Mouse (Mus musculus): ENCODE measurements around the gene Amot. TPM values are rescaled to one million over a fixed set of nuclear protein-coding genes. Genes with fewer than 3 reads are reported as not detected.

The Amot gene
- polyA plus RNA-seq, 1 experiment from 2014 or later, result 15.5 TPM

GRCm38 (mm10) chrX:145477003-145477724 is 27.8 kb downstream of the Amot start:
- Histone ChIP-seq H3K36me3 (replicated peaks) (no peaks in the 10 kb centered on the region), H3K9ac (no peak overlapping the region), H3K9me3 (no peaks in the 10 kb centered on the region), H3K27ac (peak overlapping the region; percentile 46; the same call in 1 of the 2 replicates), H3K4me3 (replicated peaks) (no peak overlapping the region), H3K4me2 (no peak overlapping the region), H3K27me3 (peaks cover 4% of the 10 kb centered on the region; the same call in 1 of the 2 replicates), H3K4me1 (peaks cover 6% of the 10 kb centered on the region)
- peak; percentile 20; the same call in 1 of the 2 replicates for ATAC-seq (ENCODE audit: low FRiP score)
- WGBS, result 43% methylated on average over 5 of the region's 5 CpGs

- Histone ChIP-seq H3K4me3 (replicated peaks) (no peak overlapping the region), H3K9me3 (no peaks in the 10 kb centered on the region), H3K27ac (no peak overlapping the region), H3K36me3 (replicated peaks) (no peaks in the 10 kb centered on the region), H3K9ac (no peak overlapping the region), H3K4me2 (no peak overlapping the region), H3K27me3 (no peaks in the 10 kb centered on the region), H3K4me1 (no peaks in the 10 kb centered on the region)
- 94% methylated on average over 6 of the region's 6 CpGs for WGBS
- no peak for ATAC-seq (ENCODE audit: low FRiP score)
Measured at GRCm38 (mm10) chrX:145468264-145468663, 36.7 kb downstream of the Amot start.

- no peaks in the 10 kb centered on the region for H3K4me1 ChIP-seq
- no peak overlapping the region for H3K4me3 ChIP-seq (replicated peaks)
- no peaks in the 10 kb centered on the region for H3K36me3 ChIP-seq (replicated peaks)
- H3K27ac ChIP-seq, result no peak overlapping the region
- 74% methylated on average over 2 of the region's 2 CpGs for WGBS
- ATAC-seq (ENCODE audit: low FRiP score), result no peak
- no peak overlapping the region for H3K9ac ChIP-seq
- H3K4me2 ChIP-seq, result no peak overlapping the region
- H3K9me3 ChIP-seq, result no peaks in the 10 kb centered on the region
- H3K27me3 ChIP-seq, result no peaks in the 10 kb centered on the region
Measured at GRCm38 (mm10) chrX:145463524-145463923, 41.5 kb downstream of the Amot start.

- WGBS, result 86% methylated on average over 3 of the region's 3 CpGs
- H3K36me3 ChIP-seq (replicated peaks), result no peaks in the 10 kb centered on the region
- H3K4me3 ChIP-seq (replicated peaks), result no peak overlapping the region
- no peak for ATAC-seq (ENCODE audit: low FRiP score)
- H3K27ac ChIP-seq, result no peak overlapping the region
- no peak overlapping the region for H3K9ac ChIP-seq
- no peaks in the 10 kb centered on the region for H3K27me3 ChIP-seq
- no peak overlapping the region for H3K4me2 ChIP-seq
- no peaks in the 10 kb centered on the region for H3K4me1 ChIP-seq
- H3K9me3 ChIP-seq, result no peaks in the 10 kb centered on the region
Measured at GRCm38 (mm10) chrX:145461339-145461738, 43.6 kb downstream of the Amot start.

GRCm38 (mm10) chrX:145456251-145456650 is 48.7 kb downstream of the Amot start:
- Histone ChIP-seq H3K36me3 (replicated peaks) (0 out of 2 replicates have a peak, but pooled peaks cover 5% of the 10 kb centered on the region), H3K4me2 (no peak overlapping the region), H3K4me3 (replicated peaks) (no peak overlapping the region), H3K27me3 (no peaks in the 10 kb centered on the region), H3K27ac (no peak overlapping the region), H3K4me1 (no peaks in the 10 kb centered on the region), H3K9ac (no peak overlapping the region), H3K9me3 (no peaks in the 10 kb centered on the region)
- WGBS, result 85% methylated on average over 4 of the region's 4 CpGs
- ATAC-seq (ENCODE audit: low FRiP score), result no peak

- Histone ChIP-seq H3K27ac (no peak overlapping the region), H3K36me3 (replicated peaks) (0 out of 2 replicates have a peak, but pooled peaks cover 8% of the 10 kb centered on the region), H3K4me3 (replicated peaks) (no peak overlapping the region), H3K4me2 (no peak overlapping the region), H3K27me3 (peaks cover 3% of the 10 kb centered on the region; the same call in 1 of the 2 replicates), H3K9ac (no peak overlapping the region), H3K4me1 (no peaks in the 10 kb centered on the region), H3K9me3 (no peaks in the 10 kb centered on the region)
- WGBS, result 95% methylated on average over 6 of the region's 6 CpGs
- ATAC-seq (ENCODE audit: low FRiP score), result no peak
Measured at GRCm38 (mm10) chrX:145455629-145456028, 49.4 kb downstream of the Amot start.

GRCm38 (mm10) chrX:145454828-145455227 is 50.2 kb downstream of the Amot start:
- H3K9ac ChIP-seq, result no peak overlapping the region
- H3K27me3 ChIP-seq, result peaks cover 4% of the 10 kb centered on the region; the same call in 1 of the 2 replicates
- no peak for ATAC-seq (ENCODE audit: low FRiP score)
- 83% methylated on average over 4 of the region's 4 CpGs for WGBS
- H3K4me2 ChIP-seq, result no peak overlapping the region
- 0 out of 2 replicates have a peak, but pooled peaks cover 8% of the 10 kb centered on the region for H3K36me3 ChIP-seq (replicated peaks)
- no peaks in the 10 kb centered on the region for H3K9me3 ChIP-seq
- H3K27ac ChIP-seq, result no peak overlapping the region
- no peaks in the 10 kb centered on the region for H3K4me1 ChIP-seq
- no peak overlapping the region for H3K4me3 ChIP-seq (replicated peaks)

GRCm38 (mm10) chrX:145441526-145441925 is 63.5 kb downstream of the Amot start:
- no peak overlapping the region for H3K4me3 ChIP-seq (replicated peaks)
- no peaks in the 10 kb centered on the region for H3K4me1 ChIP-seq
- ATAC-seq (ENCODE audit: low FRiP score), result no peak
- WGBS, result 88% methylated on average over 2 of the region's 2 CpGs
- no peak overlapping the region for H3K9ac ChIP-seq
- H3K27me3 ChIP-seq, result no peaks in the 10 kb centered on the region
- no peaks in the 10 kb centered on the region for H3K36me3 ChIP-seq (replicated peaks)
- no peak overlapping the region for H3K4me2 ChIP-seq
- no peak overlapping the region for H3K27ac ChIP-seq
- no peaks in the 10 kb centered on the region for H3K9me3 ChIP-seq

- Histone ChIP-seq H3K9ac (no peak overlapping the region), H3K4me2 (no peak overlapping the region), H3K27me3 (no peaks in the 10 kb centered on the region), H3K4me1 (no peaks in the 10 kb centered on the region), H3K9me3 (no peaks in the 10 kb centered on the region), H3K4me3 (replicated peaks) (no peak overlapping the region), H3K27ac (no peak overlapping the region), H3K36me3 (replicated peaks) (no peaks in the 10 kb centered on the region)
- 78% methylated on average over 4 of the region's 4 CpGs for WGBS
- no peak for ATAC-seq (ENCODE audit: low FRiP score)
Measured at GRCm38 (mm10) chrX:145433652-145434051, 71.3 kb downstream of the Amot start.

- Histone ChIP-seq H3K27ac (no peak overlapping the region), H3K9me3 (no peaks in the 10 kb centered on the region), H3K4me1 (no peaks in the 10 kb centered on the region), H3K27me3 (no peaks in the 10 kb centered on the region), H3K36me3 (replicated peaks) (no peaks in the 10 kb centered on the region), H3K9ac (no peak overlapping the region), H3K4me3 (replicated peaks) (no peak overlapping the region), H3K4me2 (no peak overlapping the region)
- ATAC-seq (ENCODE audit: low FRiP score), result no peak
- WGBS, result 90% methylated on average over 5 of the region's 5 CpGs
Measured at GRCm38 (mm10) chrX:145430836-145431570, 74.0 kb downstream of the Amot start.

- Histone ChIP-seq H3K27me3 (no peaks in the 10 kb centered on the region), H3K27ac (no peak overlapping the region), H3K4me3 (replicated peaks) (no peak overlapping the region), H3K36me3 (replicated peaks) (no peaks in the 10 kb centered on the region), H3K4me1 (no peaks in the 10 kb centered on the region), H3K9ac (no peak overlapping the region), H3K4me2 (no peak overlapping the region), H3K9me3 (no peaks in the 10 kb centered on the region)
- 88% methylated on average over 1 of the region's 1 CpGs for WGBS
- no peak for ATAC-seq (ENCODE audit: low FRiP score)
Measured at GRCm38 (mm10) chrX:145428811-145429210, 76.2 kb downstream of the Amot start.

- Histone ChIP-seq H3K27me3 (no peaks in the 10 kb centered on the region), H3K36me3 (replicated peaks) (no peaks in the 10 kb centered on the region), H3K9me3 (no peaks in the 10 kb centered on the region), H3K4me3 (replicated peaks) (no peak overlapping the region), H3K4me2 (no peak overlapping the region), H3K27ac (no peak overlapping the region), H3K4me1 (no peaks in the 10 kb centered on the region), H3K9ac (no peak overlapping the region)
- WGBS, result 68% methylated on average over 2 of the region's 2 CpGs
- ATAC-seq (ENCODE audit: low FRiP score), result no peak
Measured at GRCm38 (mm10) chrX:145424026-145424425, 81.0 kb downstream of the Amot start.

All from forebrain, embryonic 12.5 days (tissue).